In the genomic region with DNA sequence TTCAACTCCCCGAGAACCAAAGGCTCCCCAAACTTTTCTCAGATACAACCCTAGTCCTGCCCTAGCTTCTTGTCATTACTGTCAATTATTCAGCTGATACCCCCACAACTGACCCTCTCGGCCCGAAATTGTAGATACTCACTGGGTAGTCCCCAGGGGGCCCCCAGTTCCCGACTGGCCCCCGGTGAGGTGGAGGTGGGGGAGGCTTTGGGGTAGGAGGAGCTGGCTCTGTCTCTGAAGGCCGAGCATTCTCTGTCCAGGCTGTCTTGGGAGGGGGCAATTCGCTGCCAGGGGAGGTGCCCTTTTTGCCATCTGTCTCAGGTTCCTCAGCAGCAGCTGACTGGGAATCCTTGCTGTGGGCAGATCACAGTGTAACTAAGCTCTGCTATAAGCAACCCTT, we compare ENCODE assay signal across 13 mouse cellular contexts.
"Had no signal": no experiment of that assay in that cellular context is flagged by ENCODE, and none has a peak within 500 bp of the region (broad histone marks: within the 10 kb centered on the region; RNA-seq: fewer than 3 reads in every experiment).

No protein-coding gene starts in this region.

- DNase-seq: gastrocnemius, postnatal 14 days; gastrocnemius, postnatal 36 days; heart, adult 18-20 months; heart, postnatal 14 days; heart, postnatal 36 days; kidney, adult 11 months; kidney, adult 2 months; kidney, adult 9 months; kidney, postnatal 14 days; kidney, postnatal 36 days; layer of hippocampus, adult 9-11 months; layer of hippocampus, postnatal 36 days; left cerebral cortex, postnatal 4 days had no signal
